Mouse (Mus musculus) C2C12 (cell line): ENCODE data around the gene Gstp2.

ENCODE experiments used
- CTCF ChIP-seq: IDR thresholded peaks from one replicate; pipeline ENCODE4 v1.5.1; 2011; ENCODE audit not compliant: control insufficient read depth, insufficient read depth, insufficient read length
- FOSL1 ChIP-seq: IDR thresholded peaks from one replicate; pipeline ENCODE4 v1.8.0; 2011; ENCODE audit warnings: mild to moderate bottlenecking, low read length; ENCODE audit not compliant: poor library complexity, insufficient read depth, severe bottlenecking
- MAX ChIP-seq: IDR thresholded peaks from one replicate; pipeline ENCODE4 v1.6.1; 2011; ENCODE audit warnings: mild to moderate bottlenecking, control low read depth
- MYOD1 ChIP-seq: IDR thresholded peaks from one replicate; pipeline ENCODE4 v1.6.1; 2011; ENCODE audit warnings: low read depth; ENCODE audit not compliant: control insufficient read depth, insufficient read length
- MYOG ChIP-seq: IDR thresholded peaks from one replicate; pipeline ENCODE4 v1.6.1; 2011; ENCODE audit not compliant: control insufficient read depth, insufficient read length; ENCODE audit errors: extremely low read depth
- USF1 ChIP-seq: IDR thresholded peaks from one replicate; pipeline ENCODE4 v1.6.1; 2011; ENCODE audit warnings: low read depth, mild to moderate bottlenecking, control low read depth, moderate library complexity

DNA sequence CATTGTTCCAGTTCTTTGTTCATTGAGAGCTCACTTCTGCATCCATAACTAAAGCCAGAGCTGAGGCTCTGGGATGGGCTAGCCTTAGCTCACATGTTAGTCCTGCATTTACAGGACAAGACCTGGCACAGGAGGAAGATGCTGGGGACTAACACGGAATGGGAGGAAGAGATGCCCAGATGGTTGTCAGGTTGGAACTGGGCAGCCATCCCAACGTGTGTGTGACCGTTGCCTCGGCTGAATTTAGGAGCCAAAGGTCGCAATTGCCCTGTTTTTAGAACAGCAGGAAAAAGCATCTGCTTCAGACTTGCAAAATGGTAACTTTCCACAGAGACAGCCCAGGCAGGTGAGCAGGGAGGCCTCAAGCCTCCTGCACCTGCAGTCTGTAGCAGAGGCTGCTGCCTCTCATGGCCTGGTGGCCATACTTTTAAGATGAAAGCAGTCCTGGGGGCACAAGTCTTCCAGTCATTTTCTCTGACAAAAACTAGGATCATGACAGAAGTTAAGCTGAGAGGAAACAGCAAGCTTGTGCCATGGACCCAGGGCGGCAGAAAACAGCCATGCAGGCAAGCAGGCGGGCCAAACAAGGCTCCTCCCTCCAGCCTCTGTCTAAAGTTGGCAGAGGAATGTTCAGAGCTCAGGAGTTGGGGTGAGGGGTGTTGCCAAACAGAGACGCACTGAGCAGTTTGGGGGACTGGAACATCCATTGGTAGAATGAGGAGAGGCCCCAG, 9.6 kb upstream of the Gstp2 start:
- TF ChIP-seq USF1: no peak
- TF ChIP-seq MYOG: no peak
- no peak for TF ChIP-seq CTCF
- no peak for TF ChIP-seq MAX
- TF ChIP-seq MYOD1: no peak
- no peak for TF ChIP-seq FOSL1
